Mouse (Mus musculus) intestine, embryonic 14.5 days (tissue): ENCODE measurements at regions not wholly inside any gene's neighbourhood (a gene's known extent, or its start where the extent isn't known, plus 50 kb on each side); places are given as distances from the start of the nearest gene placed in this dataset.
"Not testable (repeated sequence)": the region's sequence is repeated elsewhere in the genome, so short reads cannot be mapped to it uniquely, and the experiment has no call there.

ENCODE experiments used
- ATAC-seq: fragments of 200-750 bp; cut with Nextera tagmentation; replicated peaks from 2 replicates; pipeline ENCODE4 v1.8.0; 2017; ENCODE audit warnings: low read depth, moderate number of reproducible peaks, moderate TSS enrichment, moderate library complexity; ENCODE audit not compliant: low FRiP score, low TSS enrichment
- DNase-seq: peaks from one replicate; pipeline ENCODE4 v3.0.0-alpha.2; 2018; ENCODE audit warnings: low spot score
- H3K27ac ChIP-seq: fragments of 300-500 bp; sonication (generic); 2 replicates; pipeline ENCODE4 v1.5.1; 2014; ENCODE audit warnings: low read depth, mild to moderate bottlenecking, control low read depth
- H3K27me3 ChIP-seq: fragments of 300-500 bp; sonication (generic); replicated peaks from 2 replicates; pipeline ENCODE4 v1.6.1; 2014; ENCODE audit warnings: low read length, control low read depth; ENCODE audit not compliant: control insufficient read depth, insufficient read depth
- H3K36me3 ChIP-seq: fragments of 300-500 bp; sonication (generic); 2 replicates; pipeline ENCODE4 v1.6.1; 2014; ENCODE audit warnings: low read length, control low read depth; ENCODE audit not compliant: control insufficient read depth, insufficient read depth
- H3K4me1 ChIP-seq: fragments of 300-500 bp; sonication (generic); replicated peaks from 2 replicates; pipeline ENCODE4 v1.6.1; 2014; ENCODE audit warnings: low read length, control low read depth, mixed read lengths; ENCODE audit not compliant: control insufficient read depth, insufficient read depth
- H3K4me2 ChIP-seq: fragments of 300-500 bp; sonication (generic); 2 replicates; pipeline ENCODE4 v1.6.1; 2014; ENCODE audit warnings: low read length
- H3K4me3 ChIP-seq: fragments of 300-500 bp; sonication (generic); 2 replicates; pipeline ENCODE4 v1.5.1; 2014; ENCODE audit warnings: low read depth, low read length, control low read depth, mixed read lengths
- H3K9ac ChIP-seq: fragments of 300-500 bp; sonication (generic); 2 replicates; pipeline ENCODE4 v1.6.1; 2014; ENCODE audit warnings: mild to moderate bottlenecking, low read length
- H3K9me3 ChIP-seq: fragments of 300-500 bp; sonication (generic); 2 replicates; pipeline ENCODE4 v1.6.1; 2016; ENCODE audit warnings: low read length, control low read depth; ENCODE audit not compliant: control insufficient read depth
- WGBS: fragments of 180-500 bp; shearing (Covaris S2); extraction: QIAGEN DNeasy Blood & Tissue Kit; methylation state at CpG from one replicate; pipeline ENCODE4 v1.1.7; 2014; 5-methylcytosine and 5-hydroxymethylcytosine counted together

DNA sequence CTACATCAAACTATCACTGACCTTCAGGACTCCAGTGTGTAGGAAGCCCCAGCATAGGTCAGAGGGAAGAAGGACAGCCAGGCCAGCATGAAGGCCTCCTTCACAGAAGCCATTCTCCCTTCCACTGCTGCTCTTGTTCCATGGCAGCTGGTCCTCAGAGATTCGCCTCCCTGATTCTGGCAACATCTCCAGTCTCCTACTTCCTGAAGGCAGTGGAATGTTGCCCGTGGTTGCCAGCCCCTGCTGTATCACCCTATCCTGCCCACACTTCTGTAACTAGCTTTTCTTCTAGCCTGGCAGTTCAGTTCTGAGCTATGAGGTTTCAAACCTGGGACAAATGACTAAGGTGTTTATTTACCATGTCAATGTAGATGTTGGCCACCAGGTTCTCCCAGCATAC is 234.2 kb downstream of the Unc5cl start:
- no peak overlapping the region for H3K4me3 ChIP-seq
- WGBS = 63% methylated on average over 2 of the region's 2 CpGs
- H3K27me3 ChIP-seq = no peaks in the 10 kb centered on the region
- no peak for ATAC-seq
- H3K4me1 ChIP-seq = no peaks in the 10 kb centered on the region
- H3K9ac ChIP-seq = no peak overlapping the region
- no peaks in the 10 kb centered on the region for H3K9me3 ChIP-seq
- no peaks in the 10 kb centered on the region for H3K36me3 ChIP-seq
- no peak for DNase-seq
- H3K4me2 ChIP-seq = no peak overlapping the region
- no peak overlapping the region for H3K27ac ChIP-seq

DNA sequence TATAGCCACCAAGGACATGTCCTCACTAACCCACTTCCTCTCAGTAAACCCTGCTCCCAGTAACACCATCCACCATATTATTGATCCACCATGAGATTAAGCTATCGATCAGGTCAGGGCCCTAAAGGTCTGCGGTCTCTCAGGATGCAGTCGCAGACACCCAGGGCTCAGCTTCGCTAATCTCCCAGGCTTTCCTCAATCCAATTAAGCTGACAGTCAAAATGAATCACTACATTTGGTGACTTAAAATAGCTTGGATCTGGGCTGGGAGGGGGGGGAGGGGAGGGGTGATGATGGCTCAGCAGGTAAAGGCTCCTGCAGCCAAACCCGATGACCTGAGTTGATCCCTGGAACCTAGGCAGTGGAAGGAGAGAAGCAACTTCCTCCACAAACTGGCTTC is 233.7 kb upstream of the Lrfn2 start:
- Histone ChIP-seq H3K36me3 (no peaks in the 10 kb centered on the region), H3K27me3 (no peaks in the 10 kb centered on the region), H3K9me3 (no peaks in the 10 kb centered on the region), H3K27ac (no peak overlapping the region), H3K4me1 (no peaks in the 10 kb centered on the region), H3K9ac (no peak overlapping the region), H3K4me2 (no peak overlapping the region), H3K4me3 (no peak overlapping the region)
- no peak for DNase-seq
- WGBS = 79% methylated on average over 5 of the region's 5 CpGs
- ATAC-seq = no peak

DNA sequence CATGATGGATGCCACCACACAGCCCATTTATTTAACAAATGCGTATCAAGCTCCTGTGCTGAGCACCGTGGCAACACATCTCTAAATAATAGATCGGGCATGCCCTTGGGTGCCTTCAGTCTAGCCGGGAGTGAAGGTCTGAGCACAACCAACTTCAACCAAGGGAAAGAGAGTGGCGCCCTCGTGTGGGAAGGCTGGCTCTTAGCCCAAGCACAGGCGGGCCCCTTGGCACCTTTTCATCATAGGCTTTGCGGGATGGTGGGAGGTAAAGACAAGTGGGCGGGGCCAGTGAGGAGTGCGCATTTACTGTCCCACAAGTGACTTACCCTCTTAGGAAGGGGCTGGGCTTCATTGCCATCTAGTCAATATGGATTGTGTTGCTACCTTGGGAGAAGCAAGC is 231.6 kb upstream of the Lrfn2 start:
- Histone ChIP-seq H3K4me3 (no peak overlapping the region), H3K4me2 (no peak overlapping the region), H3K36me3 (no peaks in the 10 kb centered on the region), H3K4me1 (no peaks in the 10 kb centered on the region), H3K27ac (no peak overlapping the region), H3K27me3 (no peaks in the 10 kb centered on the region), H3K9me3 (no peaks in the 10 kb centered on the region), H3K9ac (no peak overlapping the region)
- ATAC-seq (no peak), DNase-seq (peak; percentile 54)
- WGBS = 27% methylated on average over 10 of the region's 10 CpGs

DNA sequence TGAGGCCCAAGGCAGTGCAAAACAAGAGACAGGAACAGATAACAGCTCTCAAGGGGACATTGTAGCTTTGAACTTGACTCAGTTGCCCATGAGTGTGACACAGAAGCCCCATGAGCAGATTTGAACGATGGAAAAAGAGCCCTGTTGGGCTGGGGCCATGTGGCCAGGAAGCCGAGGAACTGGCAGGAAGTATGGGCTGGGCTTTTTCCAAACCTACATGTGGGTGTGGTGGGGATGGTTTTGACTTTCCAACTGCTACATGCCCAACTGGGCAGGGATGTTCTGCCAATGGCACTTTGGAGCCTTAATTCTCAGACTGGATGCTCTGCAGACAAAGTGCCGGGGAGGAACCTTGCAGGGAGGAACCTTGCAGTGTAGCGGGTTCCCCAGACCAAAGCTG is 211.7 kb upstream of the Lrfn2 start:
- no peak for DNase-seq
- H3K36me3 ChIP-seq = no peaks in the 10 kb centered on the region
- no peak overlapping the region for H3K4me3 ChIP-seq
- no peaks in the 10 kb centered on the region for H3K9me3 ChIP-seq
- H3K27ac ChIP-seq = no peak overlapping the region
- ATAC-seq = no peak
- no peak overlapping the region for H3K4me2 ChIP-seq
- no peaks in the 10 kb centered on the region for H3K27me3 ChIP-seq
- no peak overlapping the region for H3K9ac ChIP-seq
- 82% methylated on average over 4 of the region's 4 CpGs for WGBS
- H3K4me1 ChIP-seq = 0 out of 2 replicates have a peak, but pooled peaks cover 2% of the 10 kb centered on the region

DNA sequence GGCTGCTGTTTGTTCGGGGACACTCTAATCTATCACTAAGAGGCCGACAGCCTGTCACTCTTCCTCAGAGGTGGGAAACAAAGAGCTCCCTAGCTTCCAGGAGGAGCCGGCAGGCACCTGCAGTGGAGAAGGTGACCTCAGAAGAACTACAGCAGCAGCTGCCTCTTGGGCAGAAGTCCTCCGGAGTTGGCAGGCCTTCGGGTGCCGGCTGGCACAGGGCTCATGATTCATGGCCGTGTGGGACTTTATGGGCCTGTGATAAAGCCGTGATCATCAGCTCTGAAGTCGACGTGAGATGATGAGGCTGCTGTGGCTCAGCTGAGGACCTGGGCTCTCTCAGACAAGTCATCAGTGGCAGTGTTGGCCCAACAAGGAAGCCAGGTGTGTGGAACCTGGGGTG is 208.9 kb upstream of the Lrfn2 start:
- ATAC-seq = no peak

DNA sequence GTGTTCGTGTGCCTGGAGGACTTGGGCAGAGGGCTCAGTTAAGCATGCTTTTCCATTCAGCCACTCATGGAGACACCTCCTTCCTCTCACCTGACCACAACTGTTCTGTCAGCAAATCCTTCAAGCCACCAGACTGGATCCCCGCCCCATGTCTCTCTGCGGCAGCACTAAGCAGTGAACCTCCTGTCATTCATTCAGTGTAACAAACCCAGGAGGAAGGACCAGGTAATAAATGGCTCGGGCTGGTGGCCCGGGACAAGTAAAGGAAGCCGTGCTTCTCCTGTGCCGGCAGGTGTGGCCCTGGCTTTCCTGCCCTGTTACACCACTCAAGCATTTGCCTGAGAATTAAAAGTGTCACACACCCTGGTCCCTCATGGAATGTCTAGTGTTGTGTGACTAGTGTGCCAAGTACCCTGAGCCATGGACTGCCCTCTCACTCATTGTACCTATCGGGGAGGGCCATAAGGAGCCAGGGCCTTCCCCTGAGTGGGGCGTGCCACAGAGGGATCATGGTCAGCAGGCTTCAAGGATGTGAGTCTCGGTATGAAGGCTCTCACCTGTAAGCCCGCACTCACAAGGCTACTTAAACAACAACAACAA is 207.6 kb upstream of the Lrfn2 start:
- Histone ChIP-seq H3K4me1 (0 out of 2 replicates have a peak, but pooled peaks cover 2% of the 10 kb centered on the region), H3K4me3 (no peak overlapping the region), H3K36me3 (no peaks in the 10 kb centered on the region), H3K27ac (no peak overlapping the region), H3K27me3 (no peaks in the 10 kb centered on the region), H3K9ac (no peak overlapping the region), H3K9me3 (no peaks in the 10 kb centered on the region), H3K4me2 (no peak overlapping the region)
- DNase-seq (no peak), ATAC-seq (no peak; the same call in 1 of the 2 replicates)
- WGBS = 70% methylated on average over 11 of the region's 11 CpGs

More for the DNA sequence above, 208.9 kb upstream of the Lrfn2 start:
- H3K27me3 ChIP-seq = no peaks in the 10 kb centered on the region
- no peak overlapping the region for H3K4me2 ChIP-seq
- no peak overlapping the region for H3K27ac ChIP-seq
- no peak overlapping the region for H3K9ac ChIP-seq
- 0 out of 2 replicates have a peak, but pooled peaks cover 2% of the 10 kb centered on the region for H3K4me1 ChIP-seq
- no peaks in the 10 kb centered on the region for H3K36me3 ChIP-seq
- H3K9me3 ChIP-seq = no peaks in the 10 kb centered on the region
- H3K4me3 ChIP-seq = no peak overlapping the region
- WGBS = 68% methylated on average over 10 of the region's 10 CpGs
- no peak for DNase-seq

DNA sequence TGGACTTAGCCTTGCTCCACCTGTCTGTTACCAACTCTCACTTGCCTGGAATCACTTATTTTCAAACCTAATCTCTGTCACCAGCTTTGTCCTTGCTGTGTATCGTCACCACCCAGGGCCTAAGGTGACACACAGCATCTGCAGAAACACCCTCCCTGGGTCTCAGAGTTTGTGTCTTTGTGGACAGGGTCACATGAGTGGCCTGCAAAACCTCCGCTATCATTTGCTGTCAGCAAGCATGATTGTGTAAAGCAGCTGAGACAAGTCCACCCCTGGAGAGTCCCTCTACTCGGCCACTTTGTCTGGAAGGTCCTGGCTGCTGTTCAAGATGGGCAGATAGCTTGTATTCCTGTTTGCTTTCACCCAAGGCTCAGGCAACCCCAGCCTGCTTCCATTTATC is 205.7 kb upstream of the Lrfn2 start:
- ATAC-seq = no peak
- H3K36me3 ChIP-seq = no peaks in the 10 kb centered on the region
- DNase-seq = no peak
- H3K27me3 ChIP-seq = no peaks in the 10 kb centered on the region
- no peak overlapping the region for H3K27ac ChIP-seq
- no peak overlapping the region for H3K4me3 ChIP-seq
- no peaks in the 10 kb centered on the region for H3K9me3 ChIP-seq
- H3K9ac ChIP-seq = no peak overlapping the region
- 0 out of 2 replicates have a peak, but pooled peaks cover 2% of the 10 kb centered on the region for H3K4me1 ChIP-seq
- H3K4me2 ChIP-seq = no peak overlapping the region
- WGBS = 65% methylated on average over 3 of the region's 3 CpGs

DNA sequence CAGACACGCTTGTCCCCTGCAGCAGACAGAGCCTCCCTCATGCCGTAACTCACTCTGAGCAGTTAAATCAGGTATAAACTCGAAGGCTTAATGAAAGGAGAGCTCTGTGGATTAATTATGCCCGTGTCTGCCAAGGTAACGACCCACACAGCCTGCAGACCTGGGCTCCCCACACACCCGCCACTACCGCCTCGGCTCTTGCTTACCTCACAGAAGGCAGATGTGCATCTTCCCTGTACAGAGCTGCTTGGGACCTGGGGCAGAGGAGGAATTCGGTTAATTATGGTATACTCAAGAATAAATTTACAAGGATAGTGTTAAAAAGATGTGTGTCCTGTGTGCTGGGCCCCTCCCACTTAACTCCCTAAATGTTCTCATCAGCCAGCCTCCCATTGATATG is 198.4 kb upstream of the Lrfn2 start:
- no peaks in the 10 kb centered on the region for H3K9me3 ChIP-seq
- 77% methylated on average over 9 of the region's 9 CpGs for WGBS
- no peak overlapping the region for H3K9ac ChIP-seq
- H3K27me3 ChIP-seq = no peaks in the 10 kb centered on the region
- no peaks in the 10 kb centered on the region for H3K36me3 ChIP-seq
- H3K4me3 ChIP-seq = no peak overlapping the region
- H3K4me2 ChIP-seq = no peak overlapping the region
- ATAC-seq (no peak), DNase-seq (no peak)
- H3K4me1 ChIP-seq = no peaks in the 10 kb centered on the region
- H3K27ac ChIP-seq = no peak overlapping the region

DNA sequence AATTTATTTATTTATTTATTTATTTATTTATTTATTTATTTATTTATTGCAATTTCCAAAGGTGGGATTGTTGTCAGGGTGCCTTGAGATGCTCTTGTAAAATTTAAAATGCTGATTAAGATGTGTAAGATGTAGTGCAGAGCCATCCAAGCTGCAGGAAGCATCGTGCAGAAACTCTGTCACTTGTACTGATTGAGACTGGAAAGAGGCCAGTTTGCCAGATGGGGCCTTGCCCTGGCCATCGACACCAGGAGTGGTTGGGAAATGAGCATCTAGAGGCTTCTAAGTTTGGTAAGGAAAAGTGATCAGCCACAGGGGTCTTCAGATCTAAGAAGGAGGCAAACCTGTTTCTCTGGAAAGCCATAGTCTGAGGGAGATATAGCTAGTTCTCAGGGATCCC is 195.0 kb upstream of the Lrfn2 start:
- not testable (repeated sequence) for H3K4me1 ChIP-seq, H3K4me2 ChIP-seq, DNase-seq, H3K27me3 ChIP-seq, H3K36me3 ChIP-seq, H3K4me3 ChIP-seq, H3K9ac ChIP-seq, H3K9me3 ChIP-seq, H3K27ac ChIP-seq, ATAC-seq
- 91% methylated on average over 2 of the region's 2 CpGs for WGBS
